Mouse (Mus musculus) heart, adult 18-20 months (tissue): ENCODE results near the gene N6amt1. TPM values are rescaled to one million over a fixed set of nuclear protein-coding genes. Genes with fewer than 3 reads are reported as not detected.

ENCODE experiments used
- DNase-seq, 2 experiments: peaks; one replicate each; pipeline ENCODE4 v3.0.0; 2021 to 2022; ENCODE audit warnings: mixed read lengths in 1 of 2
- long read RNA-seq, 2 experiments: library from polyadenylated mRNA; stranded (forward); transcript quantifications; one replicate each; pipeline ENCODE4 v2.0.0; 2021
- total RNA-seq, 2 experiments: library from RNA; stranded (reverse); gene quantifications; 2 replicates each; pipeline ENCODE4 v1.2.3; 2021

The N6amt1 gene
- total RNA-seq, result 10 to 100 TPM; 18.6 to 22.4 TPM
- long read RNA-seq, experiment 1, transcript N6amt1-201 (6 exons, 1,884 nt), result major isoform, 6 of 8 reads
- long read RNA-seq, experiment 1, partial matches to known transcripts, result 0 of 8 reads
- long read RNA-seq, experiment 1, other reads (novel, unspliced or antisense), result 1 of 8 reads
- long read RNA-seq, experiment 2, transcript N6amt1-201 (6 exons, 1,884 nt), result major isoform, 6 of 11 reads
- long read RNA-seq, experiment 2, partial matches to known transcripts, result 1 of 11 reads
- long read RNA-seq, experiment 2, other reads (novel, unspliced or antisense), result 2 of 11 reads

- DNase-seq, result peak; percentile 96 to 98
Measured at GRCm38 (mm10) chr16:87354075-87354583, at the start of gene N6amt1. Gene N6amt1, plus strand, starts transcription at chr16:87354185.

GRCm38 (mm10) chr16:87305251-87306011, 48.6 kb upstream of the N6amt1 start:
- DNase-seq, result peak; percentile 64 to 77

GRCm38 (mm10) chr16:87307109-87307735, 46.8 kb upstream of the N6amt1 start:
- DNase-seq, result peak; percentile 56 to 80

GRCm38 (mm10) chr16:87310659-87311058, 43.3 kb upstream of the N6amt1 start:
- DNase-seq, result no peak

GRCm38 (mm10) chr16:87318200-87318811, 35.7 kb upstream of the N6amt1 start:
- no peak for DNase-seq

- DNase-seq, result no peak
Measured at GRCm38 (mm10) chr16:87318998-87319397, 35.0 kb upstream of the N6amt1 start.

GRCm38 (mm10) chr16:87319541-87320251, 34.3 kb upstream of the N6amt1 start:
- peak; percentile 38 to 42 for DNase-seq

GRCm38 (mm10) chr16:87320252-87320555, 33.8 kb upstream of the N6amt1 start:
- no peak for DNase-seq

GRCm38 (mm10) chr16:87324571-87324970, 29.4 kb upstream of the N6amt1 start:
- no peak for DNase-seq

- DNase-seq, result peak in 1 of 2 experiments; percentile 27
Measured at GRCm38 (mm10) chr16:87329986-87330385, 24.0 kb upstream of the N6amt1 start.

- no peak for DNase-seq
Measured at GRCm38 (mm10) chr16:87334756-87335155, 19.2 kb upstream of the N6amt1 start.

GRCm38 (mm10) chr16:87341043-87341572, 12.9 kb upstream of the N6amt1 start:
- DNase-seq, result no peak

GRCm38 (mm10) chr16:87348133-87348532, 5.9 kb upstream of the N6amt1 start:
- peak; percentile 25 to 56 for DNase-seq

- no peak for DNase-seq
Measured at GRCm38 (mm10) chr16:87351386-87352105, 2.4 kb upstream of the N6amt1 start.

- DNase-seq, result no peak
Measured at GRCm38 (mm10) chr16:87353605-87354004, 380 bp upstream of the N6amt1 start.

GRCm38 (mm10) chr16:87354748-87355147, 763 bp downstream of the N6amt1 start:
- DNase-seq, result no peak

GRCm38 (mm10) chr16:87360096-87360495, 6.1 kb downstream of the N6amt1 start:
- DNase-seq, result no peak

GRCm38 (mm10) chr16:87364231-87364630, 10.2 kb downstream of the N6amt1 start:
- peak in 1 of 2 experiments; percentile 17 for DNase-seq

- no peak for DNase-seq
Measured at GRCm38 (mm10) chr16:87366035-87366434, 12.1 kb downstream of the N6amt1 start.

- no peak for DNase-seq
Measured at GRCm38 (mm10) chr16:87366445-87366844, 12.5 kb downstream of the N6amt1 start.

GRCm38 (mm10) chr16:87382996-87383395, 29.0 kb downstream of the N6amt1 start:
- DNase-seq, result no peak
